Mouse (Mus musculus): ENCODE measurements around the gene Rtp3.

The Rtp3 gene

DNA sequence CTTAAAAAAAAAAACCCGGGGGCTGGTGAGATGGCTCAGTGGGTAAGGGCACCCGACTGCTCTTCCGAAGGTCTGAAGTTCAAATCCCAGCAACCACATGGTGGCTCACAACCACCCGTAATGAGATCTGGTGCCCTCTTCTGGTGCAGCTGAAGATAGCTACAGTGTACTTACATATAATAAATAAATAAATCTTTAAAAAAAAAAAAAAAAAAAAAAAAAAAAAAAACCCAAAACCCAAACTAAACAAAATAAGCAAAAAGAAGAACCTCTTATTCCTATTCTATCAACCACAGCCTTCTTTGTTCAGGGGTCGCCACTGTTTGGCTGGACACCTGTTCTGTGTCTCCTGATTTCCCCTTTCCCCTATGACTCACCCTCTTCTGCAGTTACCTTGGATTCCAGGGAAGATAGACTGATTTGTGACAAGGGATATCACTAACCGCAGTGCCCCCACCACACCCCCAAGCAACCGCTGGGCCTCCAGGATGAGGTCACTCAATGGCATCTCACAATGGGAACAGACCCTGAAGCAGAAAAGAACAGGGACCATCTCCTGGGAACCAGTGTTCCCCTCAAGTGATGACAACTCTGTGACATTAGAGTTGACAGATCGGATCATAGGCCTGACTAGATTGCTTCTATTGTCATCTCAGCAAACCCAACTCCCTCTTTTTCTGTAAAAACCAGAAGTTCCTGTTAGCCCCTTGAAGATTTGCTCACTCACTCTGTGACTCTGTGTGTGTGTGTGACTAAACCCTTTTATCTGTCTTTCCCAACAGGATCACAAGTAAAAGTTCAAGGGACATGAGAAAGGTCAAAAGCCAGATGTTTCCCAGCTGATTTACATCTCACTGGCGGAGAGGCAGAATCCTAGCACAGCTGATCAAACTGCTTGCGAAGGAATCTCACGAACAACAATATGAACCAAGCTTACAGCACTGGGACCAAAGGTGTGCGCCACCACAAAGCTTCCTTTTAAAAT is 52.6 kb downstream of the Rtp3 start:
- DNase-seq: no peak

GRCm38 (mm10) chr9:110935941-110936340 is 54.4 kb downstream of the Rtp3 start:
- no peak for DNase-seq

All from liver (tissue).